Mouse (Mus musculus) small intestine, adult 2 months (tissue): Measurements from ENCODE around the gene Olfr466.

Experiments
- CTCF ChIP-seq: fragments of 200-500 bp; IDR thresholded peaks from 2 replicates; pipeline ENCODE4 v1.5.1; 2012; ENCODE audit warnings: low read depth, mild to moderate bottlenecking, control low read depth, inconsistent platforms, low read length, moderate library complexity, mixed read lengths; ENCODE audit not compliant: insufficient replicate concordance, insufficient read length; ENCODE audit errors: extremely low read depth
- POLR2A ChIP-seq: fragments of 200-500 bp; IDR thresholded peaks from 2 replicates; pipeline ENCODE4 v1.6.1; 2012; ENCODE audit warnings: low read depth, mild to moderate bottlenecking, control low read depth, inconsistent platforms, low read length, moderate library complexity

DNA sequence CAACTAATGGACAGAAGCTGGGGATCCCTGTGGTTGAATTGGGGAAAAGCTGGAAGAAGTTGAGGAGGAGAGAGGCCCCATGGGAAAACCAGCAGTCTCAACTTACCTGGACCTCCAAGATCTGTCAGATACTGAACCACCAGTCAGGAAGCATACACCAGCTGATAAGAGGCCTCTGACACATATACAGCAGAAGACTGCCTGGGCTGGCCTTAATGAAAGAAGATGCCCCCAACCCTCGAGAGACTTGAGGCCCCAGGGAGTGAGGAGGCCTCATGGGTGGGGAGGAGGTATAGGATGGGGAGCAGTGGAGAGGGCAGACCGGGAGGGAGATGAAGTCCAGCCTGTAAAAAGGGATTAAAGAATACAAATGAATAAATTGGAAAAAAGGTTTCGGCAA, 29.1 kb upstream of the Olfr466 start:
- no peak for TF ChIP-seq POLR2A
- no peak for TF ChIP-seq CTCF
